Mouse (Mus musculus) right cerebral cortex, adult 2 months (tissue): ENCODE measurements around the gene Klc4.

Experiments
- DNase-seq, 2 experiments: peaks; one replicate each; pipeline ENCODE4 v3.0.0; 2021 to 2022; ENCODE audit warnings: low spot score in 2 of 2

Klc4 gene

DNA sequence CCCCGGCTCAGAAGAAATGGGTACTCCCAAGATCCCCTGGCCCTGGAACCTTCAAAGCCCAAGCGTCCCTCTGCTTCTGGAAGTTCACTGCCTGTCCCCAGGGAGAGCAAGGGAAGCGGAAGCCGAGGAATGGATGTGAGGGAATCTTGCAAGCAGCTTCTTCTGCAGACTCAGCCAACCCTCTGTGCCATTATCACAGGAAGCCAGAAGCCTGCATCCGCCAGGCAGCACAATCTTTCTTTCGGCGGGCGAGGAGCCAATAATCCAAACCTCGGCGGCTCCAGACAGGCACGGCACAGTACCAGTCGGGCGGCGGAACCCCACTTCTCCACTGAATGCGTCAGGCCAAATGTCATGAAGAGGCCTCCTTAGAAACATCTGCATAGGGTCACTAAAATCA lies 24.5 kb downstream of the Klc4 start:
- DNase-seq: peak; percentile 58 to 59

DNA sequence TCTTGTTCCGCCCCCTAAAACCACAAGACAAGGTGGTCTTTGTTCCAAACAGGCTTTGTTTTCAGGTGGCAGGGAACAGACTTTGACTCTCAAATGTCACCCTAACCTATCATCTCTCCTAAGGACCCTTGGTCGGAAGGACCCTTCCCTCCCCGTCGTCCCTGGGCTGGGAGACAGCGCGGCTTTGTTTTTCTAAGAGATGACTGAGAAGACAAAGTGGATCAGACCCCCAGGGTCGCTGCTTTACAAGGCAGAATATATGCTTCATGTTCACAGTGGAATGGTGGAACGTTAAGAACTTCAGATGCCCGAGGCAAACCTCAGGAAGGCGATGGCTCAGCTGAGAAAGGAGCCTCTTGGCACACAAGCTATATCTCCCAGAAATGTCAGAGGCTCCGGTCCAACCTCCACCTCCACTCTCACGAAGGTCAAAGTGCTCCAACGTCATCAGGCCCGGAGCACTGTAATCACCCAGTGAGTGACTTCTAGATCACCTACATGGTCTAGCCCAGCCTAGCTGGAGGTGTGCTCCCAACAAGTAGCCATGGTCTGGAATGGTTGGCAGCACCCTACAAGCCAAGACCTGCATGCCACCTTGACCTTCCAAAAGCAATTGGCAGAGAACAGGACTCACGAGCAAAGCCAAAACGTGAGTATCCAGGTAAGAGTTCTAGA lies 26.0 kb downstream of the Klc4 start:
- DNase-seq: no peak

DNA sequence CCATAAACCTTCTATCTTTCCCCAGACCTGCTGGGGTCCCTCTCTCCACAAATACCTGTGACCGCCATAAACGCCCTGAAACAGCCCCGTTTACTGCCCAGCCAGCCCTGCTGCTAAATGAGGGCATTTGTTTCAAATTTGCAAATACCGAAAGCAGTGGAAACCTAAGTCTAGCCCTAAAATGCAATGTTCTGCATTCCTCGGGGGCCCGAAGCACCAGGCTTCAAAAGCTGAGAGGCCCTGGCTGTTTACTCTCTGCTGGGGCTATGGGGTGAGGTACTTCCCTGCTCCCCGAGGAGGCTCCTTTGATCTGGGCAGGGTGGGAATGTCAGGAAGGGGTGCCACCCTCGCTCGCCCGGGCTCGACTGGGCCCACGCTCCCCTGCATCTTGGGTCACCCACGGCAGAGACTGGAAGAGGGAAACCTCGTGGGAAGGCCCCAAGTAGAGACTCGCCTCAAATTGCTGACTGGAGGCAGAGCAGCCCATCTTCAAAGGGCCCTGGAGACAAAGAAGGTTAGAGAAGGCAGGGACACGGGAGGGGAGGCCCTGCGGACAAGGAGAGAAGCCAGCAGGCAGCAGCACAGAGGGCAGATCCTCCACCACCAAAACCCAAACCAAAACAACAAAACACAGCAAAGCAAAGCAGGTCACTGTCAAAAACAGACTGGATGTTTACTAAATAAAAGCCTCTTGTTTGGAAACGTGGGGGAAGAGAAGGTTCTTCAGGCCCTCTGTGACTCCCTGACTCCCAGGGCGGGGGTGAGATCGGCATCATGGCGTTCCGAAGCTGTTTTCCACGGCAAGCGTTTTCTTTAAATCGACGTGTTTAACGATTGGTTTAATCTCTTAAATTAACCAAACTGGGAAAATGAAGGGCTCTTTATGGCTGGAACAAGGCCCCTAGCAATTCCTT lies 26.8 kb downstream of the Klc4 start:
- no peak for DNase-seq

DNA sequence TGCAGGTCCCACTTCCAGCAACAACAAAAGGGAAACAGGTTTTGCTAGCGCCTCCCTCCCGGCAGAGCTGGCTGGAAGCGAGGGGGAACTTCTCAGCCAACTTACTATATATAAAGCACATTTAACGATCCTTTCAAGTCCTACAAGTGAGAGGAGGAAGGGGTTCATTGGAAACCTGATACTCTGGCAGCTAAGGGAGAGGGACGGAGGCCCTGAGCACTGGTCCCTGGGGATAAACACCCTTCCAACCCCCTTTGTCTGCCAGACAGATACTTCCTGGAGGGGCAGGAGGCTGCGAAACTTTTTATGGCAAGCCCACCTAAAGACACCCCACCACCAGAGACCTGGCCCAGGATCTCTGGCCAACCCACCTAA lies 27.4 kb downstream of the Klc4 start:
- DNase-seq: no peak

DNA sequence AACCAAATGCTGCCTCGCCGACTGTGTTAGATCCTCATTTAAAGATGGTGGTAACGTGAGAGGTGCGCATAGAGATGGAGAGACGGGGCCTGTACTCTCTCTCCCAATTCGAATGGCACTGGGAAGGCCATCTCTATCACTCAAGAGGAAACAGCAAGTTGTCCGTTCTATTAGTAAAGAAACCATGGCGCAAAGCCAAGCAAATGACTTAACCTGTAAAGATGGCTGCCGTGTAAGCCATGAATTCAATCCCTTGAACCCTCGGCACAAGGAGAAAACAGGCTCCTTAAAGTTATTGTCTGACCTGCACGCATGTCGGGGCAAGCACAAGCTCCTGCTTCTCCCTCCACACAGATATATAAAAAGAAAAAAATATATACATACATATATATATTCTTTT lies 28.0 kb downstream of the Klc4 start:
- no peak for DNase-seq

DNA sequence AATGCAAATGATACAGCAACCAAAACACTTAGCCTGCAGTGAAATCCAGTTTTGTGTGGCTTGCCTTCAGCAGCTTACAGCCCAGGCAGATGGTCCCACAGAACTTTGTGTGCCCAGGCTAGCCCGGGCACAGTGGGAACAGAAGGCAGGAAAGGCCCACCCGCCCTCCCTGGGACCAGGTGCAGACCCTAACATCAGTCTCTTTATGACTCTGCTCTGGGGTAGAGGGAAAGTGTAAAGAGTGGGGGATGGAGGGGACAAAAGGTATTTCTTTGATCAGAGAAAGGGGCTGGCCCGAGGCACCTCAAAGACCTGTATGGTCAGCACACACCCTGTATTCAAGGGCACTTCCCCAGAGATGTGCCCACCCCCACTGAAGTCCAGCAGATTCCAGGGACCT lies 32.6 kb downstream of the Klc4 start:
- no peak for DNase-seq

DNA sequence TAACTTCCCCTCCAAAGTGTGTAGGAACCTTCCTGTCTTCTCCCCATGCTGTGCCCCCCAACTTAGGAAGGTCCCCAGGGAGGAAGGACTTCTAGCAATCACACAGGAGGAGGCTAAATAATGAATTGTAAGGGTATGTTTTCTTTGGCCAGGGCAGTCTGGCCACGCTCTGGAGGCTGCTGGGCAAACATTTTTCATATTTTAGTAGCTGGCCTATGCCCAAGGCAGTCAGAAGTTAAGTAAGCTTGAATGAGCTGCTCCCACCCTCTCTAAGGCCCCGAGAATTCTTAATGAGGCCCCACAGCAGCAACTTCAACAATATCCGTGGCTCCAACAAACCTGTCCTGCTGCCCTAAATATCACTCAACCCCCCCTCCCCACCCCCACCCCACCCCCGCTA lies 33.0 kb downstream of the Klc4 start:
- DNase-seq: no peak

- no peak for DNase-seq
Observed at GRCm38 (mm10) chr17:46612189-46612588, 33.6 kb downstream of the Klc4 start.

GRCm38 (mm10) chr17:46611316-46611715 lies 34.5 kb downstream of the Klc4 start:
- DNase-seq: no peak

GRCm38 (mm10) chr17:46609721-46610514 lies 35.9 kb downstream of the Klc4 start:
- no peak for DNase-seq

- peak; percentile 31 to 56 for DNase-seq
Observed at GRCm38 (mm10) chr17:46605987-46606386, 39.8 kb downstream of the Klc4 start.

DNA sequence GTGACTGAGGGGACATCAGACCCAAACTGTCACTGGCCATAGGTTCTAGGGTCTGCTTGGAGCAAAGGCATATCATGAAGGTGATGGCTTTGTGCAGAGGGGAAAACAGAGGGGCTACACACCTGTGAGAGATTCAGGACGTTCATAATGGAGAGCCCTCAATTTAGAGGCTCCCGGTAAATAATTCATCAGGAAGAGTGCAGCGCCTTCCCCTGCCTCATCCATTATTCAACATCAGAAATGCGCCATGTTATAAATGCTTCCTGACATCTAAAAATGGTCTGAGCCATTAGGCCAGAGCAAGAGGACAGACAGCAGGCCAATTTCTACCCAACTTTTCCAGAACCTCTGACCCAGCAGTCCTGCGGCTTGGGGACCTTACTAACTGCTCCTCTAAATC lies 40.7 kb downstream of the Klc4 start:
- DNase-seq: no peak

- no peak for DNase-seq
Observed at GRCm38 (mm10) chr17:46603229-46603628, 42.6 kb downstream of the Klc4 start.

DNA sequence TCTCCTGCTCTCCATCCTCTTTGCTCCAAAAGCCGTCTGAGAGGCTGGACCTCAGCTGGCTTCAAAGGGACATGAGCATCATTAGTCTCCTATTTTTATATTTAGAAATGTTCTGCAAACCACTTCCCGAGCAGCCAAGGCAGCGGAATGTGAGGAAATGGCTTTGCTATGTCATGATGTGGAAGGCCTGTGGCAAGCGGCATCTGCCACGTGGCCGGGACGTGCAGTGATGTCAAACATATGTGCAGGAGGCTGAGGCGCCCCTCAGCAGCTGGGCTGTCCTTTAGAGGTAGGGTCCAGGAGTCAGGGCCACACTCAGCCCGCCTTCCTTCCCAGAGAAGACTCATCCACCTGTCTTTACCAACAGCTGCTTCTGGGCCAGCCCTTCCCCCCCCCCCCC lies 43.6 kb downstream of the Klc4 start:
- no peak for DNase-seq

DNA sequence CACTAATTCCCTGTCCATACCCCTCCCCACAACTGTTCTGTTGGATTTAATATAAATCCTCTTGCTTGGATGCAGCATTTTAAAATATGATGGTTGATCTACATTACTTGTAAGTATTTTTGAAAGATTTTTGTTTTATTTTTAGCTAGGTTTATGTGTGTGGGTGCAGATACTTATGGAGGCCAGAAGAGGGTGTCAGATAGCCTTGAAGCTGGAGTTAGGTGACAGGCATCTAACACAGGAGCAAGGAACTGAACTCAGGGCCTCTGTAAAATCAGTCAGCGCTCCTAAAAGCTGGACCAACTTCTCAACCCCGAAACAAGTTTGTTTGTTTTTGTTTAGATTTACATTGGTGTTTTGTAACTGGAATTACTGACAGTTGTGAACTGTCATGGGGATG lies 45.3 kb downstream of the Klc4 start:
- DNase-seq: no peak

- peak in 1 of 2 experiments; percentile 26 for DNase-seq
Observed at GRCm38 (mm10) chr17:46598963-46599362, 46.9 kb downstream of the Klc4 start.

GRCm38 (mm10) chr17:46597956-46598355 lies 47.9 kb downstream of the Klc4 start:
- no peak for DNase-seq

DNA sequence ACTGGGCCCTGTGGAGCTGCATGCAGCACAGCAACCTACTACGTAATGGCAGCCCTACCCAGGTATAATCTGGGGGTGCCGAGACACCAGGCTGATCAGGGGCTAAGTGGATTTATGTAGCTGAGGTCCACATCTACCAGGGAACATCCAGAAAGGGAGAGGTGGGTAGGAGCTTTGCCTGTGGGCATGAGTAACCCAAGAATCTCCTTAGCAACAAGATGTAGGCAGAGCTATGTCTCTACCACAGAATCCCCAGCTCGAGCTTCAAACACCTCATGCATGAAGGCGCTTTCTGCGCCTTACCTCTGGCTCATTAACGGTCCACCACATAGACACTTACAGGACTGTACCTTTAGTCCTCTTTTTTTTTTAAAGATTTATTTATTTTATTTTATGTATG lies 50.5 kb downstream of the Klc4 start:
- peak; percentile 26 to 36 for DNase-seq

- no peak for DNase-seq
Observed at GRCm38 (mm10) chr17:46594606-46595005, 51.2 kb downstream of the Klc4 start.

DNA sequence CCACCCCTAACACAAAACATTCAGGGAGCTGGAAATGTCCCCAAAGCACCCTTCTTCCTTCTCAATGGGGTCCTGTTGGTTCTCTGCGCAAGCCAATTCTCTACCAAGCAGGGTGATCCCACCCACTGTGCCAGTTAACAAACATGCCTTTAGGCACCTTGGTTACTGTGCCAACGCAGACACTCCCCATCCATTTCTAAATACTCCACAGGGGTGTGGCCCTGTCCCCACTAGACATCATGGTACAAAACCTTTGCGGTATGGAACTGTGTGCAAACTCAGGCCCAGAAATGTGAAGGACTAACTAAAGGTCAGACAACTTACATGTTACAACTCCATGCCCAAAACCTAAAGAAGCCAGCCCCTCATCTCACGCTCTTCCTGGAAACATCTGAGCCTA lies 52.7 kb downstream of the Klc4 start:
- DNase-seq: no peak

GRCm38 (mm10) chr17:46591406-46591805 lies 54.4 kb downstream of the Klc4 start:
- no peak for DNase-seq

- DNase-seq: no peak
Observed at GRCm38 (mm10) chr17:46590439-46590838, 55.4 kb downstream of the Klc4 start.
